Mouse (Mus musculus) left cerebral cortex, adult 8-10 months (tissue): ENCODE results near the gene 1700019N19Rik. TPM values are rescaled to one million over a fixed set of nuclear protein-coding genes. Genes with fewer than 3 reads are reported as not detected.

ENCODE experiments used
- DNase-seq, 2 experiments: peaks; one replicate each; pipeline ENCODE4 v3.0.0; 2022; ENCODE audit warnings: low spot score in 2 of 2
- total RNA-seq, 4 experiments: library from RNA; stranded (reverse); gene quantifications; 2 replicates each; pipeline ENCODE4 v1.2.4; 2022

Gene 1700019N19Rik
- total RNA-seq, 4 experiments from 2014 or later: 0.34 to 0.53 TPM; not detected in 2

DNA sequence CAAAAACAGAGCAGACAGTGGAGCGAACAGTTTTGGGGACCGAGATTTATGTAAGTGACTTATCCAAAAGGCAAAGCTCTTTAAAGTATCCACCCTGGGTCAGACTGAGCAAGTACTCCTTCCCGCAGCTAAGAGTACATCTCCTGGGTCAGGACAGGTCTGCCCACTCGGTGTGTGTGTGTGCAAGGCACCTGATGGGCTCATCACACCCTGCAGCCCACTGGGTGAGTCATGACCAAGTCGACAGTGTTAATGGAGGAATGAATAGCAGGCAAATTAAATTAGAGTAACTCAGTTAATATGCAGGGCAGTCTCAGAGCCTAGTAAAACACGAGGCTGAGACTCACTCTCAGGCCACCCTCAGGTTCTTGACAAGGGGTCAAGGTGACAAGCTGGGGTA lies 14.6 kb upstream of the 1700019N19Rik start:
- no peak for DNase-seq

DNA sequence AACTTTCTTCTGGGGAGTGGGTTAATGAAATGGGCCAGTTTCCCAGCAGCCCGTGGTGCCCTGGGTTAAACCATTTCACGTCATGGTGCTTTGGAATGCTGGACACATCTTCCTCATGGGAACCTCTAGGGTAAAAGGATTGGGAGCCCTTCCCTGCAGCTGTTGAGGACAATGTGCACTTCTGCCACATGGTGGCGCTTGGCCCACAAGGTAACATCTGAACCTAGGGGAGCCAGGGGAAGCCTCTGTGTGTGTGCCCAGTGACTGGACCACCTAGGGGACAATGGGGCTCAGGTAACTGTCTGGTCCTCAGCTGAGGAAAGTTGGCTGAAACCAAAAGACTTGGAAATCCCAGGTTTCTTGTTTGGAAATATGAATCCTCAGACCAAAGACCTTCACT lies 12.1 kb upstream of the 1700019N19Rik start:
- peak in 1 of 2 experiments; percentile 68 for DNase-seq

DNA sequence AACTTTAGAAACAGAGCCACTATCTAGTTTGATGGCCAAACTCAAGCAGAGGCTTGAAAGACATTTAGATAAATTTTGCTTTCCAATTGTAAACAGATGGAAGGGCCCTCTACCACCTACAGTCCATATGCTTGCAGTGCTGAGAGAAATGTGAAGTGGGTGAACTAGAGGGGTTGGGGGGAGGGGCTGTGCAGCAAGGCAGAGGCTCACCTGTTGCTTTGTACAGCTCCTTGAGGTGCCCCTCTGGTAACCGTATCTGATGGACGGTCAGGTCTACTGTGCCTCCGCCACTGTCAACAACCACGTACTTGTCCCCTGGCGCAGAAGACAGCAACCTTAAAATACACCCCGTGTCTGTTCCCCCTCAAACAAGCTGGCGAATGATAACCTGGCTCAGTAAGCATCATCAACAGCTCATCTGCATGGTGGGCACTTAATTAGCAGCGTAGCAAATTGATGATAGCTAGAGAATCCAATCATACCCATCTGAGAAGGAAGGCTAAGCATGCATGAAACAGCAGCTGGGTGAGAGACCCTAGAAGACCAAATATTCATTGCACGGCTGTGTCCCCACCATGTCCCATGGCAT lies 11.0 kb upstream of the 1700019N19Rik start:
- DNase-seq: no peak

DNA sequence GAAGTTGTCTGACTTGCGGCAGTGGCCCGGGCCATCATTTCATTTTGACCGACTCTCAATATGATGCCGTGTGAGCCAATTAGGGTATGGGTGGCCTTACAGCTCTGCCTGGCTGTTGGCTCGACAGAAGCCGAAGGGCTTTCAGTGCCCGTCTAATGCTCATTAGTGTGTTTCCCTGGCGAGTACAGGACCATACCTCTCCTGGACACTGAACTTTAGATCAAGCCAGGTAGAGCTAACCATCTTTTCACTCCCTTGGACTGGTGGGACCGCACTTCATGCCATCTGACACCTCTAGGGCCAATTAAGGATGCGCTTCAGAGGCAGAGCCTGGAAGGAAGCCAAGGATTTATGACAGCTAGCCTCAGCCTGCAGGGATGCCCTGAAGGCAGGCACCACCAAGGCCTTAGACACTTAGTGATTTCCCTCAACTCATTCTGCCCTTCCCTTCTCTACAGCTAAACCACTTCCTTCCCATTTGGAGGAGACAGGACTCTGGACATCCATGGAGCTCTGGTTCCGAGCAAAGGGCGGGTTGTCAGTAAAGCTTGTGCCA lies 931 bp upstream of the 1700019N19Rik start:
- no peak for DNase-seq

DNA sequence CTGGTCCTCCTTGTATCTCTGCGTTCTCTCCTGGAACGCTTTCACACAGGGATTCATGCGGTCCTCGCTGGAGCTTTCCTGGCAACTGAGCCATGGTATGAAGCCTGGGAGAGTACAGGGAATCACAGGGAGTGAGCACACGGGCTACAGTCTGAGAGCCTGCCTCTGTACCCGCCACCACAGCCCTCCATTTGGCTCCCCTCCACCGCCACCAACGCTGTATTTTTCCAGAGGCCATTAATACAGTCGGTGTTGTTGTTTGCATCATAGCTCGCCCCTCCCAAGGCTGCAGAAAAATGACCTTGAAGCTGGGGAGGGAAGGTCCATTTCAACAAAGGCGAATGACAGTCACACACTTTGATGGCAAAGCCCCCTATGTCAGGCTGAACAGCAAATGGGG lies 5.1 kb downstream of the 1700019N19Rik start:
- no peak for DNase-seq

DNA sequence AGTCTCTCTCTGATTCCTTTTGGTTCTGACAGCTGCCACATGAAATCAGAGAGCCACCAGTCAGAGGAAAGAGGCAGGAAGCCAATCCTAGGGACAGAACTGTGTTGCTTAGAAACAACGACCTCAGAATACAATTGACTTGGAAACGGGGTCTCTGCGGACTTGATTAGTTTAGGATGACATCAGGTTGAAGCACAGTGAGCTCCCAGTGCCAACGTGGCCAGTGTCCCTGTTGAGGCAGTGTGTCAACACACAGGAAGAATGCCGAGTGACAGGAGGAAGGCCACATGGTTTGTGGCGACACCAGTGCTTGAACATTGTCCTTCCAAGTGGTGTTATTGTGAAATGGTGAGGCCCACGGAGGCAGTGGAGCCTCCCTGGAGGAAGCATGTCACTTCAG lies 10.3 kb downstream of the 1700019N19Rik start:
- DNase-seq: no peak

DNA sequence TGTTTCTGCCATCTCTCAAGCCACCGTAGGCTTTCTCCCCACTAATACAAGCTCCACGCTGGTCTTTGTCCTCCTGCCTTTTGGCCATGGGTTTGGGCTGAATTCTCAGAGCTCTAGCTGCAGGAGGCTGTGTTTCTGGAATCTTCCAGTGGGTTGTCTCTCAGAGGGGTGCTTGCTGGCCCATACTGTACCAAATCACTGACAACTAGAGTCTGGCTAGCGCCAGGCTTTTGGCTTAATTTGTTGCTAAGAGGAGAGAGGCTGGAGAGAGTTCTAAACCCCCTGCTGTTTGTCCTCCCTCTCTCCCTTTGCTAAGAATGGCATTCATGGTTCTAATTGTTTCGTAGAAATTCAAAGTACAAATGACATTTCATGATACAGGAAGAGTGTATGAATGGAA lies 12.7 kb downstream of the 1700019N19Rik start:
- DNase-seq: no peak

DNA sequence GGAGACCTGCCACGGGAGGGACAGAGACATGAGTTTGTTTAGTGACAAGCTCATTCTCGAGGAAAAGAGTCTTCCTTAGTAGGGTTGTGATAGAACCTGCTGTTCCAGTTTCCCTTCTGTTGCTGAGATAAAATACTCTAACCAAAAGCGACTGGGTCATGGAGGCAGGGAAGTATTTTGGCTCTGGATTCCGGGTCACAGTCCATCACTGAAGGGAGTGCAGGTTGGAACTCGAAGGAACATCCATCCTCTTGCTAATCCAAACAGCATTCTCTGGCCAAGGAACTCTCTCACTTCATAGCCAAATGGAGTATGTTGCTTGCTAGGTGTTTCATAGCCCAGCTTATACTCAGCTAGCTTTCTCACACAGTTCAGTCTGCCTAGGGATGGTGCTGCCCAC lies 17.8 kb downstream of the 1700019N19Rik start:
- DNase-seq: no peak

DNA sequence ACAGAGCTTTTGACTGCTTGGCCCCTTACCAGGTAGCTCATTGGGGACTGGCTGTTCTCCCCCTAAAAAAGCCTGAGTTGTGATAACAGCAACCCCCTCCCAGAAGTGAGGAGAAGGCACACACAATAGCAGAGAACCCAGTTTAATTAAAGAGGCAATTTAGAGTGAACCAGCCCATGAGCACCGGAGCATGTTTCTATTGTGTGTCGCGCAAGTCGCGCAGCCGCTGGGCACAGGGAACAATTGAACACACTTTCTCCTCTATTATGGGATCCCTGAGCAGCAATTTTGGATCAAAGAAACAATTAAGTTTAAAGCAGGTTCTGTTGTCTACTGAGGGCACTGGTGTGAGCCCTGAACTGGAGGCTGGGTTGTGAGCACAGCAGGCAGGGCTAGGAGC lies 26.9 kb downstream of the 1700019N19Rik start:
- no peak for DNase-seq

DNA sequence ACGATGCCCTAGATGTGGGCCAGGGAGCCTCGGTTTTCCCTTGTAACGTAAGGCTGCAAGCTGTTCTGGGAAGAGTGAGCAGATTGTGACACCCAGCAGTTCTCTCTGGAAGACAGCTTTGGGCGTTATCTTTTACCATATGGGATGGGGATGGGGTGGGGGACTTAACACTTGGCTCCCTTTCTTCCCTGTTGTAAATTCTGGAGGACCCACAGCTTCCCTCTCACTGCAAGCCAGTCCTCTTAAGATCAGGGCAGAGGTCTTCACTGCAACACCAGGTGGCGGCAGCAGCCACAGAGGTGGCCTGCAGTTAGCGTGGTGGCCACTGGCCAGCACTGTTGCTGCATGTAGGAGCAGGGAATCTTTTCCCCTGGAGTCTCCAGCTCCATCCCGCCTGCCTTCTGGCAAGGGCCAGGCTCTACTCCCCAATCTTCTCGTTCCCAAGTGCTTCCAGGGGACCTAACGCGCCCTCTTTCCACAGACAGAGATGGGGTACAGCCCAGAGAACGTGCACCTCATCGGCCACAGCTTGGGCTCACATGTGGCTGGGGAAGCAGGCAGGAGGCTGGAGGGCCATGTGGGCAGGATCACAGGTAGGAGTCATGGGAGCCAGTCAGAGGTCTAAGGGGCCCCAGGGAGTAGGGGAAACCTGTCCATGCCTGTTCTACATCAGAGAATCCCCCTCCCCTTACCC lies 31.3 kb downstream of the 1700019N19Rik start:
- peak; percentile 30 to 51 for DNase-seq

DNA sequence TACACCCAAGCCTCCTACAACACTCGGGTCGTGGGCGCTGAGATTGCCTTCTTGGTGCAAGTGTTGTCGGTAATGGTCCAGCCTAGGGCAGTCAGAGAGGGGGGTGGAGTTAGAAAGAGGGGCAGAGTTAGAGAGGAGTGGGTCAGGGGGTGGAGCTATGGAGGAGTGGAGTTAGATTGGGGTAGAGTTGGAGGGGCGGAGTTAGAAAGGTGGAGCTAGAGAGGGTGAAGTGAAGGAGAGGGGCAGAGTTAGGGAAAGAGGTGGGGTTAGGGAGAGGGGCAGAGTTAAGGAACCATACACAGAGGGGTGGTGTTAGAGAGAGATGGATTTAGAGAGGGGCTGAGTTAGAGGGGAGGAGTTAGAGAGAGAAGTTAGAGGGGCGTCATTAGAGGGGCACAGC lies 31.9 kb downstream of the 1700019N19Rik start:
- DNase-seq: no peak

DNA sequence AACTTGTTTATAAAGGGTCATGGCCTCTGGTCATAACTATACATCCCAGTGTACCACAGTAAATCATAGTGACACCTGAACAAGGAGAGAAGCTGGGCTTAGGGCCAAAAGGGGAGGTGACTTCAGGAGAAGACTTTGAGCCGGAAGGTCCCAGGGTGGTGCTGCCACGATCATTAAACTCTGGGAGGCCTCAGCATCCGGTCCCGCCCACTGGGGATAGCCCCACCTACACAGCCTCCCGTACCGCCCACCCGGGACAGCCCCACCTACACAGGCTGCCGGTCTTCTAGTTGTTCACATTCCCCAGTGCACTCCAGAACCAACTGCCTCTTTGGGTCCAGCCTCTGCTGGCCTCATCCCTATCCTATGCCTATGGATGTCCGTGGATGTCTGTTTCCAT lies 34.8 kb downstream of the 1700019N19Rik start, which contains the start of gene Pnliprp2:
TSS of gene Pnliprp2 (plus strand) at position 297 of the 400 bp plus-strand sequence.
- no peak for DNase-seq

DNA sequence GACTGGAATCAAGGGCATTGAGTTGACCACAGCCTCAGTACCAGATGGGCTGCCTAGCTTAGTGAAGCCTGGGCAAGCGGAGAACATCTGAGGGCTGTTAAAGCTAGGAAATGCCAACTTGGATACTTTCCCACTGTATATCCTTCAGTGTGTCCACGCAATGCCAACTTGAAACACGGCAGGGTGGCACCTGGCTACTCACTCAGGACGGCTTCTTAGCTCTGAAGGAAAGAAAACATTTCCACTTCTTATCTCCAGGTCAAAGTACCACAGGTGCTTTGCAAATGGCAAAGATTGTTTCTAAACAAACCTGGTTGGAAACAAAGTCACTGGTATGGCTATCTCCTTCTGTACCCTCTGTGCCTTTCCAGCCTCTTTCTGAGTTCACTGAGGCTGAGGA lies 35.4 kb downstream of the 1700019N19Rik start:
- no peak for DNase-seq

DNA sequence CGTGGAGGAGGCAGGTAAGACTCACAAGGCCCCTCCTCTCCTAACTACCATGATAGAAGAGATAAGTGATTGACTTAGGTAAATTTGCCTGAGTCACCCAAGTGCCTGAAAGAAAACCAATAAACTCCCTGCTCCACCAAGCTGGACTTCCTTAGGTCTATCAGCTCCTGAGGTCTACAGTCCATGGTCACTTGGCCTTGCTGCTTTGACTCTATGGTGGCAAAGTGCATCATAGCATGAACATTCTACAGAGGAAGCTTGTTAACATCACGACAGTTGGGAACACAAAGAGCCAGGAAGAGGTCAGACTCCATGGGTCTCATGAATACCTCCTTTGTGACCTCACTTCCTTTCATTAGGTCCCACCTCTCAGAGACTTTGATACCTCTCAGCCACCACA lies 42.8 kb downstream of the 1700019N19Rik start:
- DNase-seq: no peak

DNA sequence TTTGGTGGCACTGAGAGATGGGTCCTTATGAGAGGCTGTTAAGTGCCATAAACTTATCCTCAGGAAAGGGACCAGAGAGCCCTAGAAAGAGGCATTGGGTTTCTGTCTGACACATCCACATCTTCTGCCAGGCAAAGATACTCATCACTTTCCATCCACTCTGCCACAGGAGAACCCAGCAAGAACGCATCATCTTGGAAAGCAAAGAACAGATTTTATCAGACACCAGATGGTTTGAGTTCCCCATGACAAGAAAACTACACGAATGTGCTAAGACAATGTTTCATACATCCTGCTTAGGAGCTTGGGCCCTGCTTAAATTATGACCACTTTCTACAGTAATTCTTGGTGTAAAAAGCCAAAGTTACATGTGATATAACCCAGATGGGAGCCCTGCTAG lies 43.4 kb downstream of the 1700019N19Rik start:
- DNase-seq: no peak

DNA sequence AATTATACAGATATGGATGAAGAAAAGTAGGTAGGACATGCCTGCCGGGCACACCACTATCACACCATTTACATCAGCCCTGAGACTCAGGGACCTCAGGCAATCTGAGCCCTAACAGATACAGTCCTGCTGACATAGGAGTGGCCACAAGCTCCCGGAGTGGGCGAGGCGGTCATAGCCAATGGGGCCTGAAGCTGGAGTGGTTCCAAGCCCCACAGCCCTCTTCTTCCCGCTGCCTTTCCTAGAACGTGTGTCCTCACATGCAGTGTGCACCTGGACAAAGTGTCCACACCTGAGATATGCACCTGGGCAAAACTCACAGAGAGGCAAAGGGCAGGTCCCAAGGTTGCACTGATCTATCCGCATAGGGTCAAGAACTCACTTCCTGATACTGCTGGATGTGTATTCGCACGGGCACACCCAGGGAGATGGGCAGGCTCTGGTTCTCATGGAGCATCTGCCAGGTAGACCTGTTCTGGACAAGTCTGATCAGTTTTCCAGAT lies 46.7 kb downstream of the 1700019N19Rik start:
- DNase-seq: no peak

DNA sequence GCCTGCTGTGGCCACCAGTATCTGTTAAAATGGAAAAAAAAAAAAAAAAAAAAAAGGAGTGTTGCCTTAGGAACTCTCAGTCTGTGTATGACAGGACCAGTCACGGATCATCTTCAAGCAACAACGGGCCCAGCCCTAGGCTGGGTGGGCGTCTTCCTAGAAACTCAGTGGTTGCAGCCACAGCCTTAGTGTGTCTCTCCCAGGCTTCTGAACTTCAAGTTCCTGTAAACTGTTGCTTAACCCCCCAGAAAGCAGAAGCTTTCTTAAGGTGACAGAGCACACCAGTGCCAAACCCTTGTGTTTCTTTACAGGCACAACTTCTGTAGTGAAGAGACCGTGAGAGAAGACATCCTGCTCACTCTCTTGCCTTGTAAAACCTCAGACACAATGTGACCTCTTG lies 50.5 kb downstream of the 1700019N19Rik start:
- no peak for DNase-seq

DNA sequence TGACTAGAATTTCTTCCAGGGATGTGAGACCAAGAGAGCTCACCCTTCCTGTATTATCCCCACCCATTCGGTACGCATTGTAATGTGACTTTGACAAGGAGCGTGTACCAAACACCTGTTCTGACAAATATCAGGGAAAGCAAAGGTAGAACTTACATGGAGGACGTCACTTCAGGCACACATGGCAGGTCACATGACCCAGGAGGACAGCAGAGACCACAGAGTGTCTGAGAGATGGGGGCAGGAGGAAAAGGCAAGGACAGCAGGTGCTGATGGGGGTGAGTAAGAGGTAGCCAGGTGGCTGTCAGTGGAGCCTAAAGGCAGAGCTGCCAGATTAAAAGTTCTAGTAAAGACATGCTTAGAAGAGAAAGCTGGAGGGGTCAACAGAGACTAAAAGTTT lies 51.5 kb downstream of the 1700019N19Rik start:
- DNase-seq: no peak

DNA sequence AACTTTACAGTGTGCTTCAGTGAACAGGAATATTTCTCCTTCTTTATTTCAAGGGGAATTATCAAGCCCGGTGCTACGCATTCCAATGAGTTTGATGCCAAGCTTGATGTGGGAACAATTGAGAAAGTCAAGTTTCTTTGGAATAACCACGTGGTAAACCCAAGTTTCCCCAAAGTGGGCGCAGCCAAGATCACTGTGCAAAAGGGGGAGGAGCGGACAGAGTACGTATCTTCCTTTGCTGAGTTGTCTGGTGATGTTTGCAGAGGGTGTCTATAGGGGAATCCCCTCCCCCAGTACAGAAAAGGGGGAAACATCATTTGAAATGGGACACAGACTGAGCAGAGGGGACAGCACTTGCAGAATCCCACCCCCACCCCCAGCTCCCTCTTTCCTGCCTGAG lies 53.2 kb downstream of the 1700019N19Rik start:
- no peak for DNase-seq

DNA sequence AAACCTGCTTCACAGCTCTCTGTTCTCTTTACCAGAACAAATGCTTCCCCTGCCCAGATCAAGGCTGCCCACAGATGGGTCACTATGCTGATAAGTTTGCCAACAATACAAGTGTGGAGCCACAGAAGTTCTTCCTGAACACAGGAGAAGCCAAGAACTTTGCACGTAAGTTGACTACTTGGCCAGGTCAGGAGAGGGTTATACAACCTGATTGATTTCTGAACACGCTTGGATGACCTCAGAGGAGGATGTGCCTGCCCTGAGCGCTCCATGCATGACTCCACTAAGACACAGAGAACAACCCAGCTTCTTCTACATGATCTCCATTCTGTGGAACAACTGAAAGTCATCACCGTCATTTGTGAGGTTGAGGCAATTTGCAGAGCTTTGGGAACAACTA lies 56.1 kb downstream of the 1700019N19Rik start:
- no peak for DNase-seq
